Mouse (Mus musculus): ENCODE measurements around the gene Ocln.
"Not testable (repeated sequence)": the region's sequence is repeated elsewhere in the genome, so short reads cannot be mapped to it uniquely, and the experiment has no call there.

Ocln gene

DNA sequence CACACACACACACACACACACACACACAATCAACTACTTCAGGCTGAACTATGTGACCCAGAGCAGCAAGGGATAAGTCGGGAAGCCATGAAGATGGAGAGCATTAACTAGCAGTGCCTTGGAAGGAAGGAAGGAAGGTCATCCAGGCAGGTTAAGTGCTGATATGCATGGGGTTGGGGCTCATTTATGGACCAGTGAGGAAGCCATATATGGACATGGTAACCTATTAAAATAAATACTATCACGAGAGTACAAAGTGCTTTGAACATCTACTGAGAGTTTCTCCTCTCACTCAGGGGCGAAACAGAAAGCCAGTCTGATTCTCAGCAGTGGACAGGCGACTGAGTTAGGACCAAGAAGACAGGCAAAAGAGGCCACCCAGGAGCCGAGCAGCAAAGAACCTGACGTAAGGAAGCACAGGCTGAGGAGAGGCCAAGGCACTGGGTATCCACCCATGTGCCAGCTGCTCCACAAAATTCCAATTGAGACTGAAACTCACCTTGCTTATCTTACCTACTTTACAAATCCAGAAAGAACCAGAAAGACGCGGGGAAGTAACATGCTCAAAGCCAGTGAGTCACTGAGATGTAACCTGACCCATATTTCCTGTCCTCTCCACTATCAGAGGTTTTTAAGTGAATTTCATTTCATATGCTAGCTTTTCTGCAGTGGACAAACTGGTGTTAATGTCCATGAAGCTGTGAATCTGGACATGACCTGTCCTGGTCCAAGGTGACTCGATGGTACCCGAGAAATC is 9.3 kb downstream of the Ocln start:
- DNase-seq (ENCODE audit: low read depth), result no peak

DNA sequence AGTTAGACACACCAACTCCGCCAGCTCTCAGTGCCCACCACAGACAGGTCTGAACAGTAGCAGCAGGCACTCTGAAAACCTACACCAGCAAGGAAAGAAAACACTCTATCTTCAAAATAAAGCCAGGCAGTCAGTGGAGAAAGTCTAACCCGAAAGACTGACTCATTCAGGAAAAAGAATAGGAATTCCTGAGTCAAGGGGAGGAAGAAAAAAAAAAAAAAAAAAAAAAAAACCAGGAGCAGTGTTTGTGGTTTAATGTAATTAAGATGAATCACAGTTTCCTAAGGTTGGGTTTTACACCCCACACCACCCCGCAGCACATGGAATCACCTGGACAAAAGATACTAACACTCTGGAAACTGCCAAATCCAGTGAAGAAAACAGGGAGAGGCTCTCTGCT is 16.4 kb downstream of the Ocln start:
- no peak for DNase-seq (ENCODE audit: low read depth)

DNA sequence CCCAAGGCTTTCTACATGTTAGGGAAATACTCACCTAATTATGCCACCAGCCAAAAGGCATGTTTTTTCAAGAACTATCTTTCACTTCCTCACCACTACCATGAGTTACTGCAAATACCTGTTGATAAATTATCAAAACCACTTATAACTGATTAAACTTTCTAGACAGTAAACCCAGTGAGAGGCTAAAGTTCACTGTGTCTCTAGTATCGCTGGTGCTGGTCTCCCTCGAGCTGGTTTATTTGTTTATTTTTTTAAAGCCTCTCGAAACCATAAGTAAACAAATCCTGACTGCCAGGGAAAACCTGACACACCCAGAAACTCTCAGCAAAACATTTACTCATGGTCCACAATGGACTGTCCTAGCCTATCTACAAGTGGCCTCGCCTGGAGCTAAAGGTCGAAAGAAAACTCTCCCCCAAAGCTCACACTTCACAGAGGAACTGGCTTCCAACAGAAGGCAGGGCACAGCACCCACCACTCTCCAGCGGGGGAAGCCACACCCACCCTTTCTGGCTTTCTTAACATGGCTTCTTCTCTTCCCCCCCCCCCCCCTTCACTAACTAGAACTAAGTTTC is 19.6 kb downstream of the Ocln start:
- DNase-seq (ENCODE audit: low read depth), result no peak

DNA sequence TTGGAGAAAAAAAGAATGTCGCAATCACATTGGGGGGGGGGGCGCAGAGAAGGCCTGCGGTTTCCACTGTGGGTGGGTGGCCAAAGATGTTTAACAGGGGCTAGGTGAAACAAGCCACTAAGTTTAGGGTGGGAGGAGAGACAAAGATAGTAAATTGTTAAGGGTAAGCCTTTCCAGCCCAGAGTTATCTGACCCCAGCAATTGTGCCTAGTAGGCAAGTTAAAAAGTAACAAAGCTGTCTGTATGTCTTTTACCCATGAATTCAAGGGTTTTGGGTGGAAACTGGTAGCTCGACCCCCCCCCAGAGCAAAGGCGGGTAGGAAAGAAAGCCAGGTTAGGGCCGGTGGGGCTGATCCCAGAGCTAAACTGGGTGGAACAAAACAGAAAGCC is 25.9 kb downstream of the Ocln start:
- no peak for DNase-seq (ENCODE audit: low read depth)

DNA sequence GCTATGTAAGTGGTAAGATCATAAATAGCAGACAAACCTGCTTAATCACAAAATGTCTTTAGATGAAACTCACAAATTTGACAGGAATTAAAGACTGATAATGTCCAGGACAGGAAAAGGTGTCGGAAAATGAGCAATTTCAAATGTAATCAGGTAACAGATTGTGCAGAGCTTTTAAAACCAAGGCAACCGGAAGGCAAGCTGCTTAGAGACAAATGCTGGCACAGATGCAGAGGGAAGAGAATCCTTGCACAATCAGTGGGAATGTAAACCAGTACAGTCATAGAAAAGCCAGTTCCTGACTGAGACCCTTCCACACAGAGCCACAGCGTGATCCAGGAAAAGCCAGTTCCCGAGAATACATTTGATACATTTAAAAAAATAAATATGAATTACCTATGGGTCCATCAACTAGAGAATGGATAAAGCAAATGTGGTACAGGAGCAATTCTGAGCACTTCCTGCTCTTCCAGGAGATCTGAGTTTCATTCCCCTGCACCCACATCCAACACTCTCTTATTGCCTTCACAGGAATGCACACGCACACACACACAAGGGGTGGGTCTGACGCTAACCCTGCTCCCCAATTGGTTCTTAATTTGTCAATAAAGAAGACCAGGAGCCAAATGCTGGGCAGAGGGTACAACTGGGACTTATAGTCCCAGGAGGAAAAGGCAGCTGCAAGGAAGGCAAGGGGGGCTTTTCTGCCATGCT is 26.4 kb downstream of the Ocln start:
- no peak for DNase-seq (ENCODE audit: low read depth)

DNA sequence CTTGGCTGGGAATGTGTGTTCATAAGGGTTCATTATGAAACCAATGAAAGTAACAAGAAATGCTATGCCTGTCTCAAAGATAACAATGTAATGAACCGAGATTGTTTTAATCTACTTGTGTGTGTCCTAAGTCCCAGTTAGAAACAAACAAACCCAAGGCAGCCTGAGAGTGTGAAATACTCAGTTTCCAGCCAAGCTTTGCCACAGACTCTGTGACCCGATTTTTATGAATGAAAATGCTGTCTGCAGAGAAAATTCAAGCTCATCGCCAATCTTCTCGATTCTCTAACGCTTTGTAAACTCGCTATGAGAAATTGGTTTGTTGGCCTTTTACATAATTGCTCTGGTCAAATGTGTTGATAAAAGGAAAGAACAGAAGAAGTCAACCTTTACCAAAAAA is 27.6 kb downstream of the Ocln start:
- DNase-seq (ENCODE audit: low read depth), result no peak

DNA sequence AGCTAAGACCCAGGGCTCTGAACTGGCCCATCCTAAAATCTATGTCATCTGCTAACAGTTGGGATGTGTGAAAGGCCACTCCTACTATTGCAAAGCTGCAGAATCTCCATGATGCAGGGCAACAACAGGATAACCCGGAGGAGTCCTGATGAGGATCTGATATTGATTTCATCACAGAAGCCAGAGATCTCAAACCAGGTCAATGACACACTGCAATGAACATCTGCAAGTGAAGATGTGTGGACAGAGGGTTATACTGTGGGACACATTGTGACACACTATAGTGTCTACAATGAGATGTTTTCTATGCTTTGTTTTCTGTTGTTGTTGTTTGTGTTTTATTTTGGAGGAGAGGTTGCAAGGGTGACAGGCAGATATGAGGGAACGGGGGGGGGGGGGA is 28.8 kb downstream of the Ocln start:
- no peak for DNase-seq (ENCODE audit: low read depth)

DNA sequence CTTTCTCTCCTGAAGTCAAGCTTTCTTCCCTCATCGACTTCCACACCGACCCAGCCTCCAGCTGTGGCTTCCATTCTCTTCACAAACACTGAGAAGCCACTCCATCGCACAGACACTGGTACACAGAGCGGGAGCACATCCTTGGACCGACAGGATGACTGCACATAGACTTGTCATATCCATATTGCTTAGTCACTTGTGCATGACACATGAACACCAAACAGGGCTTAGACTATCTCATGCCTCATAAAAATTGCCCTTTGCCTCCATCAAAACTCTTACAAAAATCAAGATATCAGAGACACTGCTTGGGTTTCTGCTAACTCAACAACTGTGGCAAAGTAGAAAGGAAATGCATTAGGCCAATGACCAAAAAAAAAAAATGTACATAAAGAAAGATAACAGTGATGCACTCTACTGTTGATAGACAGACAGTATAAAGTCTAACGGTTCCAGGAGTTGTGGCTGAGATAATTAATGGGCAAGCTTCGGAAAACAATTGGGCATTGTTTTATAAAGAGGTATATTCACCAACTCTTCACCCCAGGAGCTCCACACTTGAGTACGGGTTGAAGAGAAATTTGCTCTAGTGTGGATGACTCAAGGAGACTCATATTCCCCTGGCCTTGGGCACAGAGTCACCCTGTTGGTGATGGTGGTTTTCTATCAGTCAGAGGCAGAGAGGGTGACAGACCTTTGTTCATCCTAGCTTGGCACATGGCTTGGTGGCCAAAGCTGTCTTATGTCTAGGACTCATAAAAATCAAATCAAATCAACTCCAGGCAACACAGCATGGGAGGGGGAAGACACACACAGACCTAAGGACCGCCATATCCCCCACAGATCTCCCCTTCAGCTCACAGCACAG is 30.6 kb downstream of the Ocln start:
- no peak for DNase-seq (ENCODE audit: low read depth)

DNA sequence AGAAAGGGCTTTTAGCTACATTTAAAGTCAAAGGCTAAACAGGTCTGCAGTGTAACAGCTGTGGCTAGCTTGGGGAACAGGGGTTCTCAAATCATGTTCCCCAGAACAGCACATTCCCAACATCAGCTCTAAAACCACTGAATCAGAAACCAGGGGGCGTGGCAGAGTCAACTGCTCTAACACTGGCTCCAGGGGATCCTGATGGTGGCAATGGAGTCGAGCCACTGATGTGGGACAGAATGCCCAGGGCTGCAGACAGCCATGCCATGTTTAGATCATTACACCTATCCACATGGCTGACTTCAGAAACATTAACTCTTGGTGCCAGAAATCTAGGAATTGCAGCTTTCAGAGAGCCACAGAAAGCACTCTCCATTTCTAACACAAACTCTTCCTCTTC is 33.4 kb downstream of the Ocln start:
- no peak for DNase-seq (ENCODE audit: low read depth)

DNA sequence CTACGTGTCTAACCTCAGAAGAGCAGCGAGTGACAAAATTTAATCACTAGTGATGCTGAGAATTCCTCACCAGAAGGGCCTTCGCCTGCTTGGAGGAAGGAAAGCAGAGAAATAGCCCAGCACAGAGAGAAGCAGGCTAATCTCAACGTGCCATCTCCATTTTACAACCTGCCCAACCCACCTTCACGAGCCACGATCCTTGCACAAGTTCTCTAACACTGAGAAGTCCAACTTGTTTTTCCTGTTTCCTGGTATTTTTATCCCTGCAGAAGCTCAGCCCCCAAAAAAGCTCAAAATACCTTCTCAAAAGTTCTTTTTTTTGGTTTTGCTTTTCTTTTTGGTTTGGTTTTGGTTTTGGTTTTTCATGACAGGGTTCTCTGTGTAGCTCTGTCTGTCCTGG is 34.3 kb downstream of the Ocln start:
- DNase-seq (ENCODE audit: low read depth), result peak; percentile 6

DNA sequence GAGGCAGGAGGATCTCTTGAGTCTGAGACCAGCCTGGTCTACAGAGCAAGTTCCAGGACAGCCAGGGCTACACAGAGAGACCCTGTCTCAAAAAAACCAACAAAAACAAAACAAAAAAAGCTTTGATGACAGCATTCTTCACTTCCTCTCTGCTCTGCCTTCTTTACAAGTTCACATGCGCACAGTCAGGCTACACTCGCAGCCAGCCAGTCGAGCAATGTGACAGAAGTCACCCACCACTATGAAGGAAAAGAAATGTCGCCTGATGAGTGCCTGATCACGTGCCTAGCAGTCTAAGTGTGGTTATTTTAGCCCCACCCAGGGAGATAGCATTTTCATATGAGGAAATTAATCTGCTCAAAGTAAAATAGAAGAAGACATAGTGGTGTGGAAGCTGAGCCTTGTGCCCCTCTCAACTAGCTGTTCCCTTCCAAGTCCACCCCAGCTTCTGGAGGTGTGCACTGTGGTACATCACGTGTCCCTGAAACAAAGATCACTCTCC is 34.8 kb downstream of the Ocln start:
- DNase-seq (ENCODE audit: low read depth), result no peak

DNA sequence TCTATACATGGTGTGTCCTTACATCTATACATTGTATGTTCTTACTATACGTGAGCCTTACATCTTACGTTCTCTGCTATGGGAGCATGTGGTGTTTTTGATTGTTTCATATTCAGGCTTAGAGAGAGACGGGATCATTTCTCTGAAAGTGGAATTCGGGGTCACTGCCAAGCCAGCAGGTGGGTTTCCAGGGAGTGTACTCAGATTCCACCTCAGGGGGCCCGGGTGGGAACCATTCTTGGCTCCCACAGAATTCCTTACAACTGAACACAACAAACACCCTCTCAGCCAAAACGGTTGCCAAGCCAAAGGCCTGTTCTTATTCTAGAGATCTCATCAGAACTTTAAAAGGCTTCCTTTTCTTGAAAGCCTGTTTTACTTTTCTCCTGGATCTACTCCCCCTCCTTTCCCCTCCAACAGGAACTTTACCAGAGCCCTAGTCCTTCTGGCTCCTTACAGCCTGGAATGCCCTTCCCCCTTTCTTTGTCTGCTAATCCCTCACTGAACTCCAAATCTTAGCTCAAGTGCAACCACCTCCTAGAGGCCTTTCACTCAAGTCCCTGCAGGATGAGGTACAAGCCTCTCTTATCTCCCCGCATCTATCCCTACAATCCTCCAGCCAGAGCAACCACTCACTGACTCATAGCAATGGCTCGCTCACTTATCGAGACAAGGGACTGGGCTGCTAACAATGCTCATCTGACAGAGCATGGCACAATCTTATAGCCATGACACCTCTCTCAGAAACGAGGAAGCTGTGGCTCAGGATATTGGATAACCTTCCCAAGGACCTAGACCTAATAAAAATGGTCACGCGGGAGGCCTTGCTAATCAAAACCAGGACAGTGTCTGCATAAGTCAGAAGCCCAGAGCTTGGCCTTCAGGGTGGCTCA is 36.1 kb downstream of the Ocln start:
- no peak for DNase-seq (ENCODE audit: low read depth)

DNA sequence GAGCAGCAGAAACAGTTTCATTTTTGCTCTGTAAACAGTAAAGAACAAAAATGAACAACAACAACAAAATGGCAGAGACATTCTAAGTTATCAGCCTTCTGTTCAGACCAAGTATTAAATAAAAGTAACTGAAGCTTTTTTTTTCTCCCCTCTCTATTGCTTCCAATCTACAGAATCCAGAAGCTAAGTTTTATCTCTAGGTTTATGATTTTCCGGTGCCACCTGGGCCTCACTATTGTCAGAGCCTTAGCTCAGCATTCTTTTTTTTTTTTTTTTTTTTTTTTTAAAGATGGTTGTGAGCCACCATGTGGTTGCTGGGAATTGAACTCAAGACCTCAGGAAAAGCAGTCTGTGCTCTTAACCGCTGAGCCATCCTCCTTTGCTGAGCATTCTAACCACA is 39.7 kb downstream of the Ocln start:
- no peak for DNase-seq (ENCODE audit: low read depth)

DNA sequence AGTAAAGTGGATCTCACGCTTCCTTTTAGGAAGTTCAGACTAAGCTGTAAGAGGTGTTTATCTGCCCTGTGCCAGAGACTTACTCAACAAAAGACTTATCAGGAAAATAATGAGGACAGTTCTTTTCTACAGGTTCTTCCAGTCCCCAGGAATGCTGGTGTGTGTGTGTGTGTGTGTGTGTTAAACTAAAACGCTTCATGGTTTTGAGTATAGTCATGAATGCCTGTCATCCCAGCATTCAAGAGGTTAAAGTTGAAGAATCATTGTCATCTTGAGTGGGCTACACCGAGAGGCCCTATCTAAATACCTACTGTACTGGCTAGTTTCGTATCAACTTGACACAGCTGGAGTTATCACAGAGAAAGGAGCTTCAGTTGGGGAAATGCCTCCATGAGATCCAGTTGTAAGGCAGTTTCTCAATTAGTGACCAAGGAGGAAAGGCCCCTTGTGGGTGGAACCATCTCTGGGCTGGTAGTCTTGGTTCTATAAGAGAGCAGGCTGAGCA is 40.6 kb downstream of the Ocln start:
- DNase-seq (ENCODE audit: low read depth), result no peak

DNA sequence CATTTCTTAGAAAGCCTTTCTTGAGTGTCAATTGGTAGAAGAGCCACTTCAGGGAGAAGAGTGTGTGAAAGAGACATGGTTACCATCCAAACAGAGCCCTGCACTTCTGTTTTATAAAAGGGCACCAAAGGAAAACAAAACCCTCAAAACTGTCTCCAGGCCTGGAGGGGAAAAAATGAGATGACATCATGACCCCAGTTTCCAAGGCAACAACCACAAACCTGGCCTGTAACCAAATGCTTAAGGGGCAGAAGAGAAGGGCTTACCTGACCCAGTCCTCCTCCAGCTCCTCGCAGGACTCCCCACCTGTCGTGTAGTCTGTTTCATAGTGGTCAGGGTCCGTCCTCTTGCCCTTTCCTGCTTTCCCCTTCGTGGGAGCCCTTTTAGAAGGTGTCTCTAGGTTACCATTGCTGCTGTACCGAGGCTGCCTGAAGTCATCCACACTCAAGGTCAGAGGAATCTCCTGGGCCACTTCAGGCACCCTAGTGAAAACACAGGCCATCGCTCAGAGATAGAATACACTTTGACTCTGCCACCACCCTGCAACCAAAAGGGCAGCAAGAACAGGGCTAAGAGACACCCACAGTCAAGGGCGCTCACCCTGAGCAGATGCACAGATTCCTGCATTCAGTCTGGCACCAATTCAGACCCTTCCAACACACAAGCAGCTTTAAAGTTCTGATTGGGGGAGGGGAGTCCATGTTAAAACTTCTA is 41.2 kb downstream of the Ocln start:
- peak; percentile 26 for DNase-seq (ENCODE audit: low read depth)

DNA sequence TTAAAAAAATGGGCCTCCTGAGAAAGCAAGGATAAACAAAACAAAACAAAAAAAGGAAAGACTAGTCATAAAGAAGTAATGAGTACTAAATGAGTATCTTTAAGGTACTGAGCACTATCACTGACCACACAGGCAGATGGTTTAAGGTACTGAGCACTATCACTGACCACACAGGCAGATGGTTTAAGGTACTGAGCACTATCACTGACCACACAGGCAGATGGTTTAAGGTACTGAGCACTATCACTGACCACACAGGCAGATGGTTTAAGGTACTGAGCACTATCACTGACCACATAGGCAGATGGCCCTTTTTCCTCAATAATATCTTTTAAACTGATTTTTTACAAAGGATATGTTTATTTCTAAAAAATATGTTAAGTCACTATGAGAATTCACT is 52.9 kb downstream of the Ocln start:
- not testable (repeated sequence) for DNase-seq (ENCODE audit: low read depth)

DNA sequence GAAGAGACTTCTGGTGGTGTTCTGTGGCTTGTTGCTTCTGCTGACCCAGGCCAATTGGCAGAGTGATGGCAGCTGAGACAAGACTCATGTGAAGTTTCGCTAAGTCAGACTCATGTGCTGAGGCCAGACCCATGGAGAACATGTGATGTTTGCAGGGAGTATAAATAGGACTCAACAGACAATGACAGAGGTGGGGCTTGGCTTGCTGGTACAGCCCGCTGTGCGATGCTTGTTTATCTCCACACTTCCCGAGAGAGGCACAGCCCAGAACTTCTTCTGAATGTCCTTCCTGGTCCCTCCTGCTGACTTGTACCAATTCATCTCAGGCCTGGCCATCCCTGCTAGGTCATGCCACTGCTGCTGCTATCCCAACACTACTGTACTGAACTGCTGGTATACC is 57.2 kb downstream of the Ocln start:
- DNase-seq (ENCODE audit: low read depth), result no peak

DNA sequence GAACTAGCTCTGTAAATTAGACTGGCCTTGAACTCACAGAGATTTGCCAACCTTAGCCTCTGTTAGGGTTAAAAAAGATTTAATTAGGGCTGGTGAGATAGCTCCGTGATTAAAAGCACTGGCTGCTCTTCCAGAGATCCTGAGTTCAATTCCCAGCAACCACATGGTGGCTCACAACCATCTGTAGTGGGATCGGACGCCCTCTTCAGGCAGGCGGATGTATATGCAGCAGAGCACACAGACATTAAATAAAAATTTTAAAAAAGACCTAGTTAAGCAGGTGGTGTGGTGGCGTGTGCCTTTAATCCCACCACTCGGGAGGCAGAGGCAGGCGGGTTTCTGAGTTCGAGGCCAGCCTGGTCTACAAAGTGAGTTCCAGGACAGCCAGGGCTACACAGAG is 58.1 kb downstream of the Ocln start:
- peak; percentile 57 for DNase-seq (ENCODE audit: low read depth)

DNA sequence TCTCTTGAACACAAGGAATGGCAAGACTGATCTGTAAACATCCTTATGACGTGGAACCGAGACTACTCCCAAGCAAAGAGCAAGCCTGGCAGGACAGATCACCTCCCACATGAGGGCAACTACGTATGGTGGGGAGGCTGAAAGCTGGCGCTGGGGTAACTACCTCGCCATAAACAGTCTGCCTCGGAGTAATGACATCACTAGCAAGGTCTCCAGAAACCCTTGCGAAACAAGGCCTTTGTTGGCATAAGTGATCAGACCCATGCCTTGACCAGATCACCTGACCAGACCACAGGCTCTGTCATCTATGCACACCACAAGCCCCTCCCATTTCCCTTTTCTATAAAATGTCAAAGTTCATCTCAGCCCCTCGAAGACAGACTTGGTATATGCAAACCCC is 59.2 kb downstream of the Ocln start:
- DNase-seq (ENCODE audit: low read depth), result peak; percentile 59

DNA sequence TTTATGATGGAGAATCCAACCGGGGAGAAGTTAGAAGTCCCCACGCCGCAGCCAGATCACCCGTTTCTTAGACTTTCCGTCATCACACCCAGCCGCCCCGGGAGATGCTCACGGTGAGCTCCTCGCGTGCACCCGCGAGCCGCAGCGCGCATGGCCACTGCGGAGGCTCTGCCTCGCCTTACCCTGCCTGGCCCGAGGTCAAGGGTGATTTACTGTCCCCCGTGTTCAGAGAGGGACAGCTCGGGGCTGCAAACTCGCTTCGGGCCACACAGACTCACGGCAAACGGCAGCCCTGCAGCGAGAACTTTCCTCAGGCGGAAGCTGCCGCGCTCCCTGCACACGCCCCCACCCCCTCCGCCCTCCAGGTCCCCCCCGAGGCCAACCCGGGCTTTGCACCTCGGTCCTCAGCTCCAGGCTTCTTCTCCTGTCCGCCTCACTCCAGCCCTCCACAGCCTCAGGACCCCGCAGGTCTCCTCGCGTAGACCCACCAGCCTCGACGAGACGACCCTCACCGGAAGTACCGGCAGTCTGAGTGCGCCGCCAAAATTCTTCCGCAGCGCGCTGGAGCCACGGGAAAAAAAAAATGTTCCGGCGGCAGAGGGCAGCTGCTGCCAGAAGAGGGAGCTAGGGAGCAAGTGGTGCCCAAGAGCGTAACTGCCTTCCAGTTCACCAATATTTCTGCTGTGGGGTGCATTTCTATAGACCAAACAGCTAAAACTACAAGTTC is 60.3 kb downstream of the Ocln start, which contains the start of gene Gtf2h2:
Gtf2h2 (minus strand) TSS at position 519 of the 727 bp plus-strand sequence.
- DNase-seq (ENCODE audit: low read depth), result peak; percentile 94
